Mouse (Mus musculus): Measurements from ENCODE around the gene Map3k7. TPM values are rescaled to one million over a fixed set of nuclear protein-coding genes. Genes with fewer than 3 reads are reported as not detected.
"Not testable (repeated sequence)": the region's sequence is repeated elsewhere in the genome, so short reads cannot be mapped to it uniquely, and the experiment has no call there.

Map3k7 gene
- polyA plus RNA-seq, 1 experiment from 2014 or later = 11.7 TPM

DNA sequence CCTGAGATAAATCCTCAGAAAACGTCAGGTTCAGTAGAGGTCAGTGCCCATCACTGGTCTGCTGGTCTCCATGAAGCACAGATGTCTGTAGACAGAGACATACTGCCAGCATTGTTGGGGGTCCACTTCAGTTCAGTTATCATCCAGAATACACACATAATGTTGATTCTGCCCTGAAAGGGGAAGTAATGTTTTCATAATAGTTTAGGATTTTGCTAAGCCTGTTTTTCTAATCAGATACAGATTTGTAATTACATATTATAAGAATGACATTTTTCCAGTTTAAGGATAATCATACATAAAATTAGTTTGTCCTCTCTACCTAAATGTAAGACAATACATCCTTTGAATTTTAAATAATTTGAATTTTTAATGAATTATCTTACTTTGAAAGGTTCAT is 30.0 kb downstream of the Map3k7 start:
- 42% methylated on average over 1 of the region's 1 CpGs for WGBS (ENCODE audit: insufficient replicate concordance)
- Histone ChIP-seq H3K4me2 (no peak overlapping the region), H3K4me3 (replicated peaks) (no peak overlapping the region), H3K9me3 (replicated peaks) (no peaks in the 10 kb centered on the region), H3K27me3 (no peaks in the 10 kb centered on the region), H3K4me1 (replicated peaks) (no peaks in the 10 kb centered on the region), H3K27ac (no peak overlapping the region), H3K9ac (no peak overlapping the region), H3K36me3 (peaks cover 52% of the 10 kb centered on the region)
- no peak for DNase-seq
- ATAC-seq (ENCODE audit: low read depth) = no peak

- ATAC-seq (ENCODE audit: low read depth) (no peak), DNase-seq (no peak)
- 83% methylated on average over 3 of the region's 3 CpGs for WGBS (ENCODE audit: insufficient replicate concordance)
- Histone ChIP-seq H3K4me2 (no peak overlapping the region), H3K4me1 (replicated peaks) (no peaks in the 10 kb centered on the region), H3K27ac (no peak overlapping the region), H3K4me3 (replicated peaks) (no peak overlapping the region), H3K36me3 (peaks cover 31% of the 10 kb centered on the region), H3K9ac (no peak overlapping the region), H3K9me3 (replicated peaks) (no peaks in the 10 kb centered on the region), H3K27me3 (no peaks in the 10 kb centered on the region)
Measured at GRCm38 (mm10) chr4:32001498-32001897, 37.6 kb downstream of the Map3k7 start.

- H3K9ac ChIP-seq = no peak overlapping the region
- ATAC-seq (ENCODE audit: low read depth) = no peak
- H3K4me2 ChIP-seq = no peak overlapping the region
- H3K27me3 ChIP-seq = no peaks in the 10 kb centered on the region
- H3K4me3 ChIP-seq (replicated peaks) = no peak overlapping the region
- no peak overlapping the region for H3K27ac ChIP-seq
- H3K36me3 ChIP-seq = peaks cover 34% of the 10 kb centered on the region
- no peak for DNase-seq
- WGBS (ENCODE audit: insufficient replicate concordance) = 75% methylated on average over 6 of the region's 6 CpGs
- H3K4me1 ChIP-seq (replicated peaks) = no peaks in the 10 kb centered on the region
- no peaks in the 10 kb centered on the region for H3K9me3 ChIP-seq (replicated peaks)
Measured at GRCm38 (mm10) chr4:32004773-32005591, 41.1 kb downstream of the Map3k7 start.

- 79% methylated on average over 3 of the region's 3 CpGs for WGBS (ENCODE audit: insufficient replicate concordance)
- Histone ChIP-seq H3K27me3 (no peaks in the 10 kb centered on the region), H3K4me1 (replicated peaks) (peaks cover 6% of the 10 kb centered on the region), H3K36me3 (peaks cover 37% of the 10 kb centered on the region), H3K9me3 (replicated peaks) (no peaks in the 10 kb centered on the region), H3K4me3 (replicated peaks) (no peak overlapping the region), H3K9ac (no peak overlapping the region), H3K27ac (no peak overlapping the region), H3K4me2 (no peak overlapping the region)
- no peak for ATAC-seq (ENCODE audit: low read depth)
- no peak for DNase-seq
Measured at GRCm38 (mm10) chr4:32007174-32007573, 43.3 kb downstream of the Map3k7 start.

GRCm38 (mm10) chr4:32008095-32008494 is 44.2 kb downstream of the Map3k7 start:
- H3K36me3 ChIP-seq = peaks cover 41% of the 10 kb centered on the region
- H3K4me3 ChIP-seq (replicated peaks) = no peak overlapping the region
- H3K27ac ChIP-seq = no peak overlapping the region
- ATAC-seq (ENCODE audit: low read depth) (no peak), DNase-seq (no peak)
- no peaks in the 10 kb centered on the region for H3K9me3 ChIP-seq (replicated peaks)
- H3K4me1 ChIP-seq (replicated peaks) = peaks cover 6% of the 10 kb centered on the region
- no peak overlapping the region for H3K4me2 ChIP-seq
- 76% methylated on average over 4 of the region's 4 CpGs for WGBS (ENCODE audit: insufficient replicate concordance)
- H3K9ac ChIP-seq = no peak overlapping the region
- H3K27me3 ChIP-seq = no peaks in the 10 kb centered on the region

- H3K4me3 ChIP-seq (replicated peaks) = no peak overlapping the region
- ATAC-seq (ENCODE audit: low read depth) (no peak), DNase-seq (no peak)
- H3K4me2 ChIP-seq = no peak overlapping the region
- no peaks in the 10 kb centered on the region for H3K27me3 ChIP-seq
- no peak overlapping the region for H3K27ac ChIP-seq
- H3K9me3 ChIP-seq (replicated peaks) = no peaks in the 10 kb centered on the region
- H3K9ac ChIP-seq = no peak overlapping the region
- H3K36me3 ChIP-seq = peaks cover 42% of the 10 kb centered on the region
- peaks cover 6% of the 10 kb centered on the region for H3K4me1 ChIP-seq (replicated peaks)
- WGBS (ENCODE audit: insufficient replicate concordance) = 75% methylated on average over 5 of the region's 5 CpGs
Measured at GRCm38 (mm10) chr4:32010808-32011207, 46.9 kb downstream of the Map3k7 start.

DNA sequence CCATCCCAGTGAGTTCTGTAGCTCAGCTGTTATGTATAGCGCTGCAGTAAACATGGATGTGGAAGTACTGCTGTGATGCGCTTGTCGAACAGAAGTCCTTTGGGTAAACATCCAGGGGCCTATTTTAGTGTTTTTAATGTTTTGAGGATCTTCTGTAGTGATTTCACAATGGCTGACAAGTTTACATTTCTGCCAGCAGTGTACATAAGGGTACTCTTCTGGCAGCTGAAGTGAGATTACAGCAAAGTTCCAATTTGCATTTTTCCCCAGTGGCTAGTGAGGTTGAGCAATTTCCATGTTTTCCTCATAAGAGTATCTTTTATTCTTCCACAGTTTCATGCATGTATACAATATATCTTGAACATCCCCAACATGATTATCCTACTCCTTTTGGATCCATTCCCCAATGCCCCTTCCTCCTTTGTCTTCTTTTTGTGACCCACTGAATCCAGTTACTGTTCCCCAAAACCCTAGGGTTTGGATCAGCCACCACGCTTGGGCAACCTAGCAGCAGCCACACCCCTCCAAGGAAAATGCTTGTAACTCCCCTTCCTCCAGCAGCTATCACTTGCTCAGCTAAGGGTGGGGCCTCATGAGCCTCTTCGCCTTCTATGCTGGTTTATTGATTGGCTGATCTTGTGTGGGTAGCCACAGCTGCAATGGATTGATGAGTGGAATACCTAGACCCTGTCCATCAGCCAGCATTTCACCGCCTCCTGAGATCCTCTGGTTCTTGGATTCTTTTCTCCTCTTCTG is 47.5 kb downstream of the Map3k7 start:
- H3K4me3 ChIP-seq (replicated peaks) = no peak overlapping the region
- H3K36me3 ChIP-seq = peaks cover 48% of the 10 kb centered on the region
- no peaks in the 10 kb centered on the region for H3K9me3 ChIP-seq (replicated peaks)
- no peak overlapping the region for H3K9ac ChIP-seq
- WGBS (ENCODE audit: insufficient replicate concordance) = 70% methylated on average over 6 of the region's 6 CpGs
- DNase-seq = no peak
- ATAC-seq (ENCODE audit: low read depth) = peak; percentile 53
- no peaks in the 10 kb centered on the region for H3K27me3 ChIP-seq
- H3K27ac ChIP-seq = no peak overlapping the region
- H3K4me1 ChIP-seq (replicated peaks) = peaks cover 6% of the 10 kb centered on the region
- H3K4me2 ChIP-seq = no peak overlapping the region

GRCm38 (mm10) chr4:32021131-32021530 is 57.2 kb downstream of the Map3k7 start:
- Histone ChIP-seq H3K9ac (no peak overlapping the region), H3K27ac (no peak overlapping the region), H3K4me1 (replicated peaks) (no peaks in the 10 kb centered on the region), H3K27me3 (no peaks in the 10 kb centered on the region), H3K4me3 (replicated peaks) (no peak overlapping the region), H3K36me3 (peaks cover 64% of the 10 kb centered on the region), H3K9me3 (replicated peaks) (no peaks in the 10 kb centered on the region), H3K4me2 (no peak overlapping the region)
- ATAC-seq (ENCODE audit: low read depth) = no peak
- WGBS (ENCODE audit: insufficient replicate concordance) = 86% methylated on average over 3 of the region's 3 CpGs
- no peak for DNase-seq

DNA sequence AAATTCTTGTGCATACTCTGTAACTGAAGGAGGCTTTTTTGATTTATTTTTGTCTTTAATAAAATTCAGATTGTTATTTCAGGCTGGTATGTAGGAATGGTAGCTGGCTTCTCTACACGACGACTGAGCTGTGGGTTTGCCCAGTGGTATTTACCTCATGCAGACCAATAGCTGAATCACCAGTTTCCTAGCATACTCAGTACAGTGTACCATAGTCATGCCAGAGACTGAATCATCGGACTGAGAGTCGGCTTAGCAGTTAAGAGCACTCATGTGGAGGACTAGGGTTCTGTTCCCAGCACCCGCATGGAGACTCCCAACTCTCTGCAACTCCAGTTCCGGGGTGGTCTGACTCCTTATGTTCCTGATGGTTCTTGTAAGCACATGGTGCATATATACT is 58.4 kb downstream of the Map3k7 start:
- Histone ChIP-seq H3K27me3 (no peaks in the 10 kb centered on the region), H3K4me1 (replicated peaks) (no peaks in the 10 kb centered on the region), H3K27ac (no peak overlapping the region), H3K9me3 (replicated peaks) (no peaks in the 10 kb centered on the region), H3K4me2 (no peak overlapping the region), H3K36me3 (peaks cover 54% of the 10 kb centered on the region), H3K9ac (no peak overlapping the region), H3K4me3 (replicated peaks) (no peak overlapping the region)
- DNase-seq (no peak), ATAC-seq (ENCODE audit: low read depth) (no peak)
- 88% methylated on average over 6 of the region's 6 CpGs for WGBS (ENCODE audit: insufficient replicate concordance)

- not testable (repeated sequence) for H3K9ac ChIP-seq; H3K4me2 ChIP-seq; ATAC-seq (ENCODE audit: low read depth); H3K9me3 ChIP-seq (replicated peaks); H3K4me3 ChIP-seq (replicated peaks); H3K27me3 ChIP-seq; H3K4me1 ChIP-seq (replicated peaks); DNase-seq; H3K27ac ChIP-seq
- WGBS (ENCODE audit: insufficient replicate concordance) = 64% methylated on average over 2 of the region's 2 CpGs
- H3K36me3 ChIP-seq = peaks cover 36% of the 10 kb centered on the region
Measured at GRCm38 (mm10) chr4:32024170-32024569, 60.3 kb downstream of the Map3k7 start.

- DNase-seq = no peak
Measured at GRCm38 (mm10) chr4:32025105-32025504, 61.2 kb downstream of the Map3k7 start.

More at GRCm38 (mm10) chr4:32025105-32025504, 61.2 kb downstream of the Map3k7 start:
- no peak overlapping the region for H3K4me3 ChIP-seq (replicated peaks)
- peaks cover 27% of the 10 kb centered on the region for H3K36me3 ChIP-seq
- no peaks in the 10 kb centered on the region for H3K9me3 ChIP-seq (replicated peaks)
- no peaks in the 10 kb centered on the region for H3K4me1 ChIP-seq (replicated peaks)
- no peaks in the 10 kb centered on the region for H3K27me3 ChIP-seq
- H3K27ac ChIP-seq = no peak overlapping the region
- no peak overlapping the region for H3K9ac ChIP-seq
- ATAC-seq (ENCODE audit: low read depth) = no peak
- 86% methylated on average over 2 of the region's 2 CpGs for WGBS (ENCODE audit: insufficient replicate concordance)
- H3K4me2 ChIP-seq = no peak overlapping the region

All from liver, embryonic 13.5 days (tissue).